In genomic region chr5:151394690-151395089, GRCm38 (mm10) we compare ENCODE assay signal across 15 mouse cellular contexts. TPM values are rescaled to one million over a fixed set of nuclear protein-coding genes. Genes with fewer than 3 reads are reported as not detected.
DNase-seq lines count a peak whose midpoint lies in the region; ATAC-seq and TF ChIP-seq lines count a peak whose summit lies in the region.
"Had no signal": no experiment of that assay in that cellular context is flagged by ENCODE, and none has a peak within 500 bp of the region (broad histone marks: within the 10 kb centered on the region; RNA-seq: fewer than 3 reads in every experiment).

No protein-coding gene starts in this region.

- no peak overlapping the region for H3K4me3 ChIP-seq in heart, embryonic 14.5 days (ENCODE audit: control insufficient read depth in 1 of 2, insufficient read depth in 1 of 2, low read depth in 1 of 2, low read length in 2 of 2)
- no peak overlapping the region for H3K4me3 ChIP-seq in kidney, postnatal 0 days (replicated peaks; ENCODE audit: low read depth, low read length)
- H3K4me3 ChIP-seq: heart, adult 2 months had no signal

- DNase-seq in heart, postnatal 4 days, result no peak
- DNase-seq in kidney, postnatal 0 days (ENCODE audit: low spot score), result peak; percentile 24
- DNase-seq in kidney, postnatal 10 days, result no peak
- peak; percentile 29 for DNase-seq in brain, adult 2 months (ENCODE audit: low read depth, low spot score)
- DNase-seq in lung, postnatal 36 days, result peak; percentile 15
- DNase-seq in embryo, embryonic 10.5 days (ENCODE audit: low spot score), result no peak
- DNase-seq in Muller cell, postnatal 12 days (ENCODE audit: inconsistent ontology term), result no peak
- DNase-seq: forebrain, postnatal 0 days; thymus, postnatal 14 days had no signal

- no peak for TF ChIP-seq CTCF in kidney, postnatal 0 days (IDR thresholded peaks at IDR 0.05; ENCODE audit: low read depth)

- no peak for ATAC-seq in heart, embryonic 14.5 days (ENCODE audit: insufficient number of reproducible peaks, insufficient read depth, low FRiP score, low read depth)
- ATAC-seq in kidney, postnatal 0 days (replicated peaks; ENCODE audit: low FRiP score, low read depth), result no peak

- no peak overlapping the region for H3K4me2 ChIP-seq in heart, embryonic 14.5 days (ENCODE audit: low read length)
- no peak overlapping the region for H3K4me2 ChIP-seq in kidney, postnatal 0 days (ENCODE audit: low read length)

- no peaks in the 10 kb centered on the region for H3K9me3 ChIP-seq in heart, embryonic 14.5 days (ENCODE audit: control insufficient read depth, low read length)
- H3K9me3 ChIP-seq in kidney, postnatal 0 days (replicated peaks; ENCODE audit: low read length), result no peaks in the 10 kb centered on the region

- peak overlapping the region; percentile 59 to 80; a peak in 3 of 4 replicates for H3K27ac ChIP-seq in heart, embryonic 14.5 days (replicated peaks in 1 of 2; ENCODE audit: control insufficient read depth in 1 of 2, insufficient read depth in 1 of 2, low read depth in 2 of 2, low read length in 2 of 2)
- no peak overlapping the region for H3K27ac ChIP-seq in kidney, postnatal 0 days

- peaks cover 0 to 2% of the 10 kb centered on the region in 2 experiments; a peak in 1 of 4 replicates for H3K4me1 ChIP-seq in heart, embryonic 14.5 days (ENCODE audit: control insufficient read depth in 2 of 2, insufficient read depth in 2 of 2, low read length in 2 of 2)
- no peaks in the 10 kb centered on the region for H3K4me1 ChIP-seq in kidney, postnatal 0 days (replicated peaks; ENCODE audit: insufficient read depth, low read length)

- H3K36me3 ChIP-seq in heart, embryonic 14.5 days (ENCODE audit: control insufficient read depth, insufficient read depth, low read length), result no peaks in the 10 kb centered on the region
- no peaks in the 10 kb centered on the region for H3K36me3 ChIP-seq in kidney, postnatal 0 days (ENCODE audit: insufficient read depth, low read length)

- H3K9ac ChIP-seq in heart, embryonic 14.5 days (ENCODE audit: low read length), result no peak overlapping the region
- no peak overlapping the region for H3K9ac ChIP-seq in kidney, postnatal 0 days (ENCODE audit: low read depth, low read length)
- H3K9ac ChIP-seq: forebrain, postnatal 0 days had no signal

- 58% methylated on average over 5 of the region's 5 CpGs for WGBS in heart, embryonic 14.5 days
- 51% methylated on average over 5 of the region's 5 CpGs for WGBS in kidney, postnatal 0 days

- H3K27me3 ChIP-seq in heart, embryonic 14.5 days (ENCODE audit: control insufficient read depth, insufficient read depth, low read length), result no peaks in the 10 kb centered on the region
- H3K27me3 ChIP-seq in kidney, postnatal 0 days (ENCODE audit: insufficient read depth, low read length), result no peaks in the 10 kb centered on the region

RNA-seq across cellular contexts. Expression of gene Gm42906, which starts 33.3 kb away (rescaled TPM):
- polyA plus RNA-seq in heart, embryonic 14.5 days (2014; fragmentation: Nextera tagmentation; extraction: Ambion mirVana), result 0.74 TPM in 1 of 2 replicates, not detected in the other
- total RNA-seq in heart, postnatal 4 days (2021), result not detected
- not detected in 2 replicates for polyA plus RNA-seq in kidney, postnatal 0 days (2015; fragmentation: Nextera tagmentation; extraction: Ambion mirVana)
- total RNA-seq: adrenal gland, postnatal 10 days; forebrain, postnatal 0 days had no signal
- polyA plus RNA-seq: embryonic facial prominence, embryonic 11.5 days; forebrain, postnatal 0 days; heart, adult 2 months; large intestine, adult 2 months; spleen, adult 2 months had no signal

Comparison
In these comparisons a context has a peak if more than half of its experiments do, and no peak if none do; other contexts are left out.
1. DNase-seq: peak in kidney, postnatal 0 days (single experiment), brain, adult 2 months (single experiment) and lung, postnatal 36 days (single experiment); none in heart, postnatal 4 days (single experiment), kidney, postnatal 10 days (single experiment), embryo, embryonic 10.5 days (single experiment) and Muller cell, postnatal 12 days (single experiment).